Mouse (Mus musculus): ENCODE measurements around the gene Usp29. TPM values are rescaled to one million over a fixed set of nuclear protein-coding genes. Genes with fewer than 3 reads are reported as not detected.

The Usp29 gene
- total RNA-seq, 1 experiment from 2014 or later, result not detected

DNA sequence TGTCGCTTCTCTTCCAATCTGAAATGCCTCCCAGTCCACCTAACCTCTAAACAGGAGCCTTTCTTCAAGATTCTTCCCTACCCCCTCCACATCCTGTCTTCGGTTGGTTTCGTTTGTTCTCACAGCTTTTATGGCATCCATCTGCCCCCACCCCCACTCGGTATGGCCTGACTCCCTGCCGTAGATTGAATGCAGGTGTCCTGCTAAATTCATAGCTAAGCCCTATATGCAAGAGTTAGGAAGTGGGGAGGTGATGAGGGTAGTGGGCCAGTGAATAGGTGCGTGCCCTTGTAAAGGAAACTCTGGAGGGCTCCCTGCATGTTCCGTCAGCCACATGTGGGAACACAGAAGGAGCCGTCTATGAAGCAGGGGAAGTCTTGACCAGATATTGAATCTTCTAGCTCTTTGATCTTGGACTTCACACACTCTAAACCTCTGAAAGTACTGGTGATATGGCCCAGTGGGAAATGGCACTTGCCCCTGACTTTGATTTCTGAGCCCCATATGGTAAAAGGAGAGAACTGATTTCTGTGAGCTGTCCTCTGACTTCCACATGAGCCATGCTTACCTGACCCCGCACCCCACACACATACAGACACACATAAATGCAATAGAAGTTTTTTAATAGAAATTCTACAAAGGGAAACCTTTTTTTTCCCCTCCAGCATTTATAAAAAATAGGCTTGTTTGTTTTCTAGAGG lies 68.9 kb downstream of the Usp29 start:
- ATAC-seq (replicated peaks; ENCODE audit: insufficient number of reproducible peaks, low FRiP score, low TSS enrichment, poor library complexity, severe bottlenecking), result no peak

DNA sequence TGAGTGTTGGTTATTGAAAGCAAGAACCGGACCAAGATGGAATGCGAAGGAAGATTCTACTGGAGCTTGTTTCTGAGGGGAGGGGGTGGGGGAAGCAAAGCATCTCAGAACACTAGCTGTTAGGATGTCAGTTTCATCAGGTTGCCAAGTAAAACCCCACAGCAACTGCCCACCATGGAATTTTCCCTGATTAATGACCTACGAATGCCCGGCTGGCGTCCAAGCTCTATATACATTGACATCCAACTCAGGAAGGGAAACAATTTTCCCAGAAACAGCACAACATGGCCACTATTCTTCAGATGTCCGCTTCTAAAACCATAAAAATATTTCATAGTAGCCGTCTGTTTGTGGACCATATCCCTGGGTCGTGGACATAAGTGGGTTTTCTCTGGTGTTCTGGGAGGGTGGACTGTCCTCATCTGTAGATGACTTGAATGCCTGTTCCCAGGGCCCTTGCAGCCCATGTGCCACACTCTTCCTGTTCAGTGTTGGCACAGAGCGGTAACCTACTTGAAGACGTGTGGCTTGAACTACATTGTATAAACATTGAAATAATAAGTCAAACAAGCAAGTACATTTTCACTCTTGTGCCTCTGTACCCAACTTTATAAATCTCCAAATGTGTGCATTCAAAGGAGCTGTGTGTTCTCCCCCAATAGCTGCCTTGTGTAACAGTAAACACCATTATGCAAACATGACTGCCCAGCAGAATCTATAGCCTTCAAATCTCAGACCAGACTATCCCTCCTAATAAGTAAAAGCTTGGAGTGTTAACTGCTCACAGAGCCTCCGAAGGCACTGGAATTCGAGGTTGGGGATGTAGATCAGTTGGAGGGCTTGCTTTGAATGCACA lies 70.4 kb downstream of the Usp29 start:
- no peak for ATAC-seq (replicated peaks; ENCODE audit: insufficient number of reproducible peaks, low FRiP score, low TSS enrichment, poor library complexity, severe bottlenecking)

DNA sequence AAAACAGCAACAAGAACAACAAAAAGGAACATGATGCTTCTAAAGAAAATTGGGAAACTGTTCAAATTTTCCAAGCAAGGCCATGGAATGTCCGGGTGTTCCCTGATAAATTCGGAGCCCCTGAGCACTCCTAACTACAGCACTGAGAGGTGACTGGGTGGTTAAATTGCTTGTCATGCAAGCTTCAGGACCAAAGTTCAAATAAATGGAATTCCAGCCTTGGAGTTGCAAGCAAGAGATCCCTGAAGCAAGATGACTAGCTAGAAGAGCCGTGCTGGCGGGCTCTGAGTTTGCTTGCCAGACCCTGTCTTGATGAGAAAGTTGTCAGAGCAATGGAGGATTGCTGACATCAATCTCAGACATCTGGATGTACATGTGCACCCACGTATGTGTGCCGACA lies 71.3 kb downstream of the Usp29 start:
- no peak for ATAC-seq (replicated peaks; ENCODE audit: insufficient number of reproducible peaks, low FRiP score, low TSS enrichment, poor library complexity, severe bottlenecking)

- ATAC-seq (replicated peaks; ENCODE audit: insufficient number of reproducible peaks, low FRiP score, low TSS enrichment, poor library complexity, severe bottlenecking), result no peak
These were observed 80.2 kb downstream of the Usp29 start for GRCm38 (mm10) chr7:6810556-6810955.

GRCm38 (mm10) chr7:6814971-6815370 lies 84.6 kb downstream of the Usp29 start:
- ATAC-seq (replicated peaks; ENCODE audit: insufficient number of reproducible peaks, low FRiP score, low TSS enrichment, poor library complexity, severe bottlenecking), result no peak

DNA sequence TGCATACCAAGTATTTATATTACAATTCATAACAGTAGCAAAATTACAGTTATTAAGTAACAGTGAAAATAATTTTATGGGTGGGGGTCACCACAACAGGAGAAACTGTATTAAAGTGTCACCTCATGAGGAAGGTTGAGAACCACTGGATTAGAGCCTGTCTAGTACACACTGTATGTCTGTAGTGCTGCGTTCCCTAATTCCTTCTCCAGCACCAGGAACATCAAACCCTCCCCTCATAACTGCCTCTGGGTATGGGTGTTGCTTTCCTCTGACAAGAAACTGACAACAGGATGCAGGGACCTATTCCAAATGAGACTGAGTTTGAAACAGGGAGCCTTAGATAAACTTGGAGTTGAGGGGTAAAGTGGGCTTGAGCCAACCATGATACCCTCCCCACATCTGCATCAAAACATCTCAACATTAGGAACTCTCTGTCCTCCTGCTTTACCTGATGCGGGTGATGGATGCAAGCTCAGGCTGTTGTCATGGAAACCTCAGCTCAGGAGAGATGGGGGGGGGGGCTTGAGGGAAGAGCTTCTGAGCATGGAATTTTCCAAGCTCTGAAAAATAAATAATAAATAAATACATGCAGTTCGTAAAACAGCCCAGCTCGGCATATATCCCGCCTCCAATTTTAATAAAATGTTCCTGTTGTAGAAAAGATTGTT lies 86.5 kb downstream of the Usp29 start:
- ATAC-seq (replicated peaks; ENCODE audit: insufficient number of reproducible peaks, low FRiP score, low TSS enrichment, poor library complexity, severe bottlenecking), result no peak

GRCm38 (mm10) chr7:6820296-6820695 lies 89.9 kb downstream of the Usp29 start:
- ATAC-seq (replicated peaks; ENCODE audit: insufficient number of reproducible peaks, low FRiP score, low TSS enrichment, poor library complexity, severe bottlenecking), result no peak

GRCm38 (mm10) chr7:6822633-6823032 lies 92.3 kb downstream of the Usp29 start:
- no peak for ATAC-seq (replicated peaks; ENCODE audit: insufficient number of reproducible peaks, low FRiP score, low TSS enrichment, poor library complexity, severe bottlenecking)

DNA sequence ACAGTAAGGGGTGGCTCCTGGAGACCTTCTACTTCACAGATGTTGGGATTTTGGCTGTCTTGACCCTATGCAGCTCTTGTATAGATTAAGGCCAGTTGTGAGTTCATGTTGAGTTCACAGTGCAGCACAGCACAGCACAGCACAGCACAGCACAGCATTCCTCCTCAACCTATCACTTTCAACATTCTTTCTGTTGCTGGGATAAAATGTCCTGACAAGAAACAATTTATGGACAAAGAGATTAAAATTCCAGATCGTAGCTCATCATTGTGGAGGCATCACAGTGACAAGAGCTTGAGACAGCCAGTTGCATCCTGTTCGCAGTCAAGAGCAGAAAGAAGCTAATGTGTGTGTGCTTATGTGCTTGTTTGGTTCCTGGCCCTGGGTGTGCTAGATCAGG lies 93.3 kb downstream of the Usp29 start:
- ATAC-seq (replicated peaks; ENCODE audit: insufficient number of reproducible peaks, low FRiP score, low TSS enrichment, poor library complexity, severe bottlenecking), result no peak

DNA sequence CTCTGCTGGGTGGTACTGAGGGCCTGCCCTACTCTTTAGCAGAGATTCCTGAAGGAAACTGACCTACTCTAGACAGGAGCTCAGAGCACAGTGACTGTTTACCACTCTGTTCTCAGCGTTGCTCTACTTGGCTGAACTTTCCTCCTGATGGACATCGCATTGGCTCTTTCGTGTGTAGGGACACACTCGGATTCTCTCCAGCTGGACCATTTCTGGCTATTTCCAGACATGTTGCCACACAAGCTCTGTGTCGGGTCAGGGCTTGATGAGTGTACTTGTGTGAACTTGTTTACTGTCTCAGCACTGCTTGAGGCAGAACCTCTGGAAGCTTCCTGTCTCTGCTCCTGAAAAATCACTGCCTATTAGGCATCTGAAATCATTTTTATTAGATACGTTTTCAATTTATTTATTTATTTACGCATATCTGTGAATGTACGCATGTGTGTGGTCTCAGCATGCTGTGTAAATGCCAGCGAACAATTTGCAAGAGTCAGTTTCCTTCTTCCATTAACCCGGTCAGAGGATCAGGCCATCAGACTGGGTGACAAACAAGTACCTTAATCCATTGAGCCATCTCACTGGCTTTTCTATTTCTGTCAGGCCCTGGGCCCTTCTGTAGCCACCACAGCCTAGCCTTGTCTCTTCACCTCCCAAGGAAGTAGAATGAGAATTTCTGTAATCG lies 95.7 kb downstream of the Usp29 start:
- ATAC-seq (replicated peaks; ENCODE audit: insufficient number of reproducible peaks, low FRiP score, low TSS enrichment, poor library complexity, severe bottlenecking), result no peak

GRCm38 (mm10) chr7:6829148-6829547 lies 98.8 kb downstream of the Usp29 start:
- no peak for ATAC-seq (replicated peaks; ENCODE audit: insufficient number of reproducible peaks, low FRiP score, low TSS enrichment, poor library complexity, severe bottlenecking)

DNA sequence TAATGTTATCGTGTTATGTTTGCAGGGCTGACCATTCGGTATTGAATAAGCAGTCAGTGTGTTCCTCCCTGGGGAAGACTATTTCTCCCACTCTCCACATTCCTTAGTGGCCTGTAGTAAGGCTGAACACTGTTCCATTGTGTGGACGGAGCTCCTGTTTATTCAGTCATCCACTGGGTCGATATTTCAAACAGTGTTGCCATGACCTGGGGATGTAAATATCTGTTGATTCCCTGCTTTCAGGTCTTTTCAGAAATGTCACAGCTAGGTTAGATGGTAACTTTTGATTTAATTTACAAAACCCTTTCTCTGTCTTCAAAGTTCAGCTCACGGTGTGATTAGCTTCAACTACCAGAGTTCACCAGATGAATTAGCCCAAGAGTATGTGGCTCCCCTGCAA lies 104.6 kb downstream of the Usp29 start:
- no peak for ATAC-seq (replicated peaks; ENCODE audit: insufficient number of reproducible peaks, low FRiP score, low TSS enrichment, poor library complexity, severe bottlenecking)

GRCm38 (mm10) chr7:6835351-6835750 lies 105.0 kb downstream of the Usp29 start:
- ATAC-seq (replicated peaks; ENCODE audit: insufficient number of reproducible peaks, low FRiP score, low TSS enrichment, poor library complexity, severe bottlenecking), result no peak

GRCm38 (mm10) chr7:6837297-6837925 lies 107.0 kb downstream of the Usp29 start:
- no peak for ATAC-seq (replicated peaks; ENCODE audit: insufficient number of reproducible peaks, low FRiP score, low TSS enrichment, poor library complexity, severe bottlenecking)

GRCm38 (mm10) chr7:6837926-6838554 lies 107.7 kb downstream of the Usp29 start:
- ATAC-seq (replicated peaks; ENCODE audit: insufficient number of reproducible peaks, low FRiP score, low TSS enrichment, poor library complexity, severe bottlenecking), result no peak

- ATAC-seq (replicated peaks; ENCODE audit: insufficient number of reproducible peaks, low FRiP score, low TSS enrichment, poor library complexity, severe bottlenecking), result no peak
These were observed 110.5 kb downstream of the Usp29 start for GRCm38 (mm10) chr7:6840860-6841259.

DNA sequence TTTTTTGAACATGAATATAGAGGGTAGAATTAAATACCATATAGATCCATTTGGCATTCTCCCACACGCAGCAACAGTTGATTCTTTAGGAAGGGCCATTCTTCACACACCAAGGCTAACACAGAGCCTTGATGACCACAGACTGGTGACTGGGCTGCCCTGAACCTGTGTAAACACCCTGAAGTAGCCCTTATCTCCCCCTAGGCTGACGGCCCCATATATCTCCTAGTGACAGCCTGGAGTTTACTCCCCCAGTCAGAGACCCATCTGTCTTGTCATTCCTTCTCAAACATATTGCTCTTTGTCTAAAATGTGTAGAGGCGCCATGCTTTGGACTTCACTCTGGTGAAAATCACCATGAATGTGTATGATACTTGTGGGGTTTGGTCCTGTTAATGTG lies 119.1 kb downstream of the Usp29 start:
- ATAC-seq (replicated peaks; ENCODE audit: insufficient number of reproducible peaks, low FRiP score, low TSS enrichment, poor library complexity, severe bottlenecking), result no peak

DNA sequence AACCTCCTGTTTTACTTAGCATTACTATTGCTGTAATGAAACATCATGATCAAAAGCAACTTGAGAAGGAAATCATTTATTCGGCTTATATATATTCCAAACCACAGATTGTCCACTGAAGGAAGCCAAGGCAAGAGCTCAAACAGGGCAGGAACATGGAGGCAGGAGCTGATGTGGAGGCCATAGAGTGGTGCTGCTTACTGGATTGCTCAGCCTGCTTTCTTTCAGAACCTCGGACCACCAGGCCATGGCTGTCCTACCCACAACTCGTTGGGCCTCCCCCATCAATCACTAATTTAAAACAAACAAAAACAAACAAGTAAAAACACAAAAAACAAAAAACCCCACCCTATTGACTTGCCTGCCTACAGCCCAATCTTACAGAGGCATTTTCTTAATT lies 119.9 kb downstream of the Usp29 start:
- ATAC-seq (replicated peaks; ENCODE audit: insufficient number of reproducible peaks, low FRiP score, low TSS enrichment, poor library complexity, severe bottlenecking), result no peak

All from monocyte, adult 5-6 weeks (primary cell).